Mouse (Mus musculus) ES-E14 (cell line): Measurements from ENCODE around the gene Tmem176a. TPM values are rescaled to one million over a fixed set of nuclear protein-coding genes. Genes with fewer than 3 reads are reported as not detected.

Experiments
- DNase-seq: peaks from one replicate; pipeline ENCODE4 v3.0.0-alpha.2; 2013; ENCODE audit warnings: low read depth, low spot score
- H3K27ac ChIP-seq: 2 replicates; pipeline ENCODE4 v1.5.1; 2012; ENCODE audit warnings: low read depth, mild to moderate bottlenecking, low read length, moderate library complexity, mixed read lengths; ENCODE audit not compliant: poor library complexity, insufficient read depth, severe bottlenecking
- H3K36me3 ChIP-seq: 2 replicates; pipeline ENCODE4 v1.6.1; 2012; ENCODE audit warnings: mild to moderate bottlenecking, low read length, moderate library complexity, mixed read lengths; ENCODE audit not compliant: control insufficient read depth, poor library complexity, insufficient read depth, severe bottlenecking
- H3K4me1 ChIP-seq, 2 experiments: fragments of 150-350 bp in 1 of 2; sonication (generic) in 1 of 2; 2 replicates each; pipeline ENCODE4 v1.6.1; 2012; ENCODE audit warnings: low read length in 2 of 2, mild to moderate bottlenecking in 1 of 2, mixed read lengths in 1 of 2; ENCODE audit not compliant: control insufficient read depth in 2 of 2, insufficient read depth in 2 of 2, poor library complexity in 1 of 2
- H3K4me3 ChIP-seq, 2 experiments: fragments of 150-350 bp in 1 of 2; sonication (generic) in 1 of 2; 2 replicates each; pipeline ENCODE4 v1.5.1; 2012; ENCODE audit warnings: low read length in 2 of 2, low read depth in 1 of 2, mild to moderate bottlenecking in 1 of 2, mixed read lengths in 1 of 2; ENCODE audit not compliant: insufficient read depth in 1 of 2, poor library complexity in 1 of 2, severe bottlenecking in 1 of 2
- H3K9ac ChIP-seq: 2 replicates; pipeline ENCODE4 v1.6.1; 2012; ENCODE audit warnings: low read depth, mild to moderate bottlenecking, low read length, mixed read lengths; ENCODE audit not compliant: poor library complexity, insufficient read depth, severe bottlenecking
- H3K9me3 ChIP-seq: fragments of 150-350 bp; sonication (generic); 2 replicates; pipeline ENCODE4 v1.6.1; 2012; ENCODE audit warnings: low read depth, mild to moderate bottlenecking, low read length; ENCODE audit not compliant: control insufficient read depth, insufficient read depth
- CHD2 ChIP-seq: IDR thresholded peaks from 2 replicates; pipeline ENCODE4 v1.6.1; 2014; ENCODE audit warnings: mild to moderate bottlenecking, low read depth, low read length, inconsistent platforms
- HCFC1 ChIP-seq: IDR thresholded peaks from 2 replicates; pipeline ENCODE4 v1.6.1; 2012; ENCODE audit warnings: low read length, inconsistent platforms, borderline replicate concordance; ENCODE audit not compliant: insufficient read depth
- MAFK ChIP-seq: IDR thresholded peaks from 2 replicates; pipeline ENCODE4 v1.6.1; 2014; ENCODE audit warnings: mild to moderate bottlenecking, low read depth, low read length, inconsistent platforms; ENCODE audit not compliant: insufficient read depth
- ZC3H11A ChIP-seq: IDR thresholded peaks from 2 replicates; pipeline ENCODE4 v1.6.1; 2012; ENCODE audit warnings: low read depth, mild to moderate bottlenecking, inconsistent platforms, low read length, borderline replicate concordance
- ZNF384 ChIP-seq: IDR thresholded peaks from 2 replicates; pipeline ENCODE4 v1.6.1; 2012; ENCODE audit warnings: low read depth, low read length, inconsistent platforms
- in situ Hi-C, 2 experiments: fragments of 600-800 bp; cut with MboI; formaldehyde crosslinking; loops; one replicate each; pipeline ENCODE4 v1.15.1; 2025; ENCODE audit warnings: low sequenced_read_pairs in 2 of 2, inconsistent platforms in 1 of 2; ENCODE audit not compliant: unreplicated experiment in 2 of 2
- total RNA-seq: library from RNA; depleted of rRNA; stranded (reverse); fragments of 300-350 nt; gene quantifications from 2 replicates; pipeline ENCODE4 v1.2.3, GENCODE M21; 2012; rRNA removed

Tmem176a gene
- total RNA-seq, 1 experiment = 7.8 TPM

DNA sequence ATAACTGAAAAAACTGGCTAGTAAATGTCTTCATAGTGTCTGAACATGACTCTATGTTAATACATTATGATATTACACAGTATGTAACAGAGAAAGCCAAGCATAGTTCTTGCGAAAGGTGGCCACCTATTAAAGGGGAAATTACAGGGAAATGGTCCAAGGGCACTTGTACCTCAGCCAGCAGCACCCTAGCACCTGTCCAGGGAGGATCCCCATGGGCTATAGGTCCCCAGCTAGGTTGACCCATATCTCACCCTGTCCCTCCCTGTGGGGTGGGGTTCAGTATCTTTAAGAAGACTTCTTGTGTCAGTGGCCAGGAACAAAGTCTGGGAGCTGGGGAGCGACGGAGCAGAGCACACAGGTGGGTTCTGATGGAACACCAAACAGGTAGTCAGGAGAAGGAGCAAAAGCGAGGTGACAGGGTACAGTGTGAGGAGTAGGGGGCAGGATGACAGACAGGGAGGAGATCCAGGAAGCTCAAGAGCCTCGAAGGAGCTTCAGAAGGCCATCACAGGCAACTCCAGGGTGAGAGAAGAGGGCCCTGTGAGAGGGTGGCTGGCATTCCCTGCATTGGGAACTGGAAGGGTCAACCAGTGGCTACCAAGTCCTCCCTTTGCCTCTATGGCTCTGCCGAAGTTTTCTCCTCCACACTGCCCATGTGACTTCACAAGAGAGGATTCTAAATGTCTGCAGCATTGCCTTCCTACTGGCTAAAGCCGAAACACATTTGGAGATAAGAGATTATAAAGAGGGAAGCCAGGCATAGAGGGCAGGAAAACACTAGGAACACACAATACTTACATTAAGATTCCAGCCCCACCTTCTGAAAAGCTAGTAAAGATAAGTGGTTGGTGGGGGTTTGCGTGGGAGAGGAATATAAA, 54.5 kb downstream of the Tmem176a start:
- Histone ChIP-seq H3K27ac (no peak overlapping the region), H3K4me3 (no peak overlapping the region), H3K36me3 (no peaks in the 10 kb centered on the region), H3K4me1 (no peaks in the 10 kb centered on the region), H3K9me3 (peaks cover 2% of the 10 kb centered on the region), H3K9ac (no peak overlapping the region)
- in situ Hi-C loops = no loop called here
- no peak for TF ChIP-seq ZC3H11A
- no peak for TF ChIP-seq ZNF384
- no peak for TF ChIP-seq MAFK
- no peak for TF ChIP-seq HCFC1
- no peak for TF ChIP-seq CHD2
- DNase-seq = no peak

DNA sequence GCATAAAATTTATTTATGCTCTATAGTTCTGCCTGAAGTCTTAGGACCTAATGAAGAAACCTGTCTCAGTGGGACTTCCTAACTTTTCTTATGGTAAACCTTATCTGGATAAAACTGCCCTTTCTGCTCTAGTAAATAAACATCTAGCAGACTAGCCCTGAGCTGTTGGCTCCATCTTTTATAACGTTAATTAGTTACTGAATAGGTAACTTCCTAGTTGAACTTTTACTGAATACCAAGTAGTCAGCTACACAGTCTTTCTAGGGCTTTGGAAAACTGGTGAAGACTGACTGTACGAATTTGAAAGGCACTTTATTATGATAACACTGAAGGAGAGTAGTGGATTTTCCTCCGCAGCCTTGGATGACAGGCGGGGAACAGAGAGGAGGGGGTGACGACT, 55.2 kb downstream of the Tmem176a start:
- Histone ChIP-seq H3K9me3 (peaks cover 2% of the 10 kb centered on the region), H3K9ac (no peak overlapping the region), H3K4me1 (no peaks in the 10 kb centered on the region), H3K4me3 (no peak overlapping the region), H3K27ac (no peak overlapping the region), H3K36me3 (no peaks in the 10 kb centered on the region)
- no peak for DNase-seq
- in situ Hi-C loops = no loop called here
- TF ChIP-seq ZC3H11A = no peak
- TF ChIP-seq ZNF384 = no peak
- TF ChIP-seq MAFK = no peak
- no peak for TF ChIP-seq CHD2
- no peak for TF ChIP-seq HCFC1

Other genes with a start within 250 kb of the Tmem176a start
- gene Repin1, start 247.0 kb upstream of the Tmem176a start, total RNA-seq = 17.4 and 22.8 TPM in 2 replicates
- gene Gm44965, start 247.0 kb upstream of the Tmem176a start, total RNA-seq = not detected in 2 replicates
- gene Zfp775, start 238.9 kb upstream of the Tmem176a start, total RNA-seq = 3.5 and 3.8 TPM in 2 replicates
- 0.67 and 0.90 TPM in 2 replicates for gene AI854703, start 214.2 kb upstream of the Tmem176a start, total RNA-seq
- 0.11 and 0.22 TPM in 2 replicates for gene Gimap8, start 193.7 kb upstream of the Tmem176a start, total RNA-seq
- gene Gimap9, start 164.8 kb upstream of the Tmem176a start, total RNA-seq = 2.9 and 3.4 TPM in 2 replicates
- 0.26 and 0.67 TPM in 2 replicates for gene Gimap4, start 156.4 kb upstream of the Tmem176a start, total RNA-seq
- 0.36 TPM in 1 of 2 replicates, not detected in the other for gene Gimap6, start 132.7 kb upstream of the Tmem176a start, total RNA-seq
- not detected in 2 replicates for gene Gm28053, start 122.3 kb upstream of the Tmem176a start, total RNA-seq
- gene Gimap7, start 122.3 kb upstream of the Tmem176a start, total RNA-seq = not detected in 2 replicates
- gene Gimap1, start 101.9 kb upstream of the Tmem176a start, total RNA-seq = 0.58 TPM in 1 of 2 replicates, not detected in the other
- 0.31 TPM in 1 of 2 replicates, not detected in the other for gene Gimap5, start 94.7 kb upstream of the Tmem176a start, total RNA-seq
- gene Gimap3, start 70.1 kb upstream of the Tmem176a start, total RNA-seq = 0.09 TPM in 1 of 2 replicates, not detected in the other
- 0.74 and 4.7 TPM in 2 replicates for gene Tmem176b, start 577 bp downstream of the Tmem176a start, total RNA-seq
- gene Aoc1, start 32.0 kb downstream of the Tmem176a start, total RNA-seq = 0.31 and 0.32 TPM in 2 replicates
- gene 1600015I10Rik, start 89.0 kb downstream of the Tmem176a start, total RNA-seq = not detected in 2 replicates
- 0.13 TPM in 1 of 2 replicates, not detected in the other for gene Doxl2, start 134.0 kb downstream of the Tmem176a start, total RNA-seq
- not detected in 2 replicates for gene Svs1, start 145.9 kb downstream of the Tmem176a start, total RNA-seq
- 0.63 and 0.89 TPM in 2 replicates for gene Gpnmb, start 195.6 kb downstream of the Tmem176a start, total RNA-seq
- 27.3 and 28.8 TPM in 2 replicates for gene Malsu1, start 232.9 kb downstream of the Tmem176a start, total RNA-seq